Mouse (Mus musculus) embryo, embryonic 10 days (tissue): ENCODE measurements around the gene Gm13757.
"Not testable (repeated sequence)": the region's sequence is repeated elsewhere in the genome, so short reads cannot be mapped to it uniquely, and the experiment has no call there.

Source experiments
- DNase-seq: peaks from one replicate; pipeline ENCODE4 v3.0.0-alpha.2; 2015; ENCODE audit warnings: low spot score

Gm13757 gene

GRCm38 (mm10) chr2:88449031-88449430 lies at the start of gene Gm13757:
Gene Gm13757 (minus strand): TSS chr2:88449131.
- DNase-seq: no peak

- DNase-seq: no peak
Measured at GRCm38 (mm10) chr2:88493020-88493419, 44.1 kb upstream of the Gm13757 start, which contains the start of gene Olfr1185-ps1. Gene Olfr1185-ps1 (plus strand): TSS chr2:88493320.

GRCm38 (mm10) chr2:88483298-88483697 lies 34.4 kb upstream of the Gm13757 start, which contains the start of gene Olfr1184:
Gene Olfr1184 (plus strand): TSS chr2:88483598.
- no peak for DNase-seq

- not testable (repeated sequence) for DNase-seq
Measured at GRCm38 (mm10) chr2:88454567-88454966, 5.6 kb upstream of the Gm13757 start, which contains the start of gene Olfr1183. Gene Olfr1183 (plus strand): TSS chr2:88454867.

GRCm38 (mm10) chr2:88426071-88426470 lies 22.9 kb downstream of the Gm13757 start, which contains the start of gene Olfr1181:
Gene Olfr1181 (minus strand): TSS chr2:88426171.
- no peak for DNase-seq

GRCm38 (mm10) chr2:88419051-88419450 lies 29.9 kb downstream of the Gm13757 start, which contains the start of gene Olfr1180:
Gene Olfr1180 (minus strand): TSS chr2:88419151.
- no peak for DNase-seq

- no peak for DNase-seq
Measured at GRCm38 (mm10) chr2:88406353-88406752, 42.6 kb downstream of the Gm13757 start, which contains the start of gene Olfr1179. Gene Olfr1179 (minus strand): TSS chr2:88406453.
